Comparison of ENCODE assay signal across 15 mouse cellular contexts in the genomic region with DNA sequence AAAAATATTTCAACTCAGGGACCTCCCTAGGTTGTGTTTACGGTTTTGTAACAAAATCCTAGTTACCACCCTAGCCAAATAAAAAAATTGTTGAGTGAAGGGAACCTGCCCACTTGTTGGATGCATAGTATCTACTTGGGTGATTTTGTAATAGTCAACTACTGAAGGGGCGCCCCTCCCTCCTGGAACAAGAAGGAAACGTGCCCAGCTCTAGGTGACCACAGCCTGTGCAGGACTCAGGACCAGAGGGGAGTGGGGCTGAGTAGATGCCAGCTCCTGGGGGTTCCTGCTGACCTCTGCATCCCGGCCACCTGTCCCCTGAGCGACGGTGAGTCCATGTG.
"Had no signal": no experiment of that assay in that cellular context is flagged by ENCODE, and none has a peak within 500 bp of the region (broad histone marks: within the 10 kb centered on the region; RNA-seq: fewer than 3 reads in every experiment).

No protein-coding gene starts in this region.

- H3K9ac ChIP-seq: liver, embryonic 13.5 days; midbrain, embryonic 12.5 days; midbrain, embryonic 15.5 days; neural tube, embryonic 12.5 days; neural tube, embryonic 15.5 days had no signal

- ATAC-seq: intestine, postnatal 0 days; midbrain, embryonic 15.5 days had no signal

- H3K4me3 ChIP-seq: left cerebral cortex, adult 2 months; liver, embryonic 13.5 days; midbrain, embryonic 12.5 days; midbrain, embryonic 15.5 days; neural tube, embryonic 12.5 days; neural tube, embryonic 15.5 days had no signal

- DNase-seq: kidney, adult 2 months; kidney, postnatal 36 days; liver, embryonic 13.5 days; right cerebral cortex, adult 18-20 months; right cerebral cortex, postnatal 14 days; spleen, adult 18-20 months; thymus, adult 2 months; thymus, postnatal 14 days had no signal

- H3K27me3 ChIP-seq: liver, embryonic 13.5 days; midbrain, embryonic 12.5 days; midbrain, embryonic 15.5 days; neural tube, embryonic 12.5 days; neural tube, embryonic 15.5 days had no signal

- H3K9me3 ChIP-seq: liver, embryonic 13.5 days; midbrain, embryonic 12.5 days; midbrain, embryonic 15.5 days; neural tube, embryonic 12.5 days; neural tube, embryonic 15.5 days had no signal

- H3K27ac ChIP-seq: kidney, postnatal 0 days; left cerebral cortex, adult 2 months; liver, embryonic 13.5 days; midbrain, embryonic 12.5 days; midbrain, embryonic 15.5 days; neural tube, embryonic 12.5 days; neural tube, embryonic 15.5 days had no signal

- H3K4me1 ChIP-seq: midbrain, embryonic 12.5 days; midbrain, embryonic 15.5 days; neural tube, embryonic 12.5 days; neural tube, embryonic 15.5 days had no signal

- H3K4me2 ChIP-seq: liver, embryonic 13.5 days; midbrain, embryonic 12.5 days; midbrain, embryonic 15.5 days; neural tube, embryonic 12.5 days; neural tube, embryonic 15.5 days had no signal
